Mouse (Mus musculus): ENCODE results near the gene Hnrnph3.
"Not testable (repeated sequence)": the region's sequence is repeated elsewhere in the genome, so short reads cannot be mapped to it uniquely, and the experiment has no call there.

Gene Hnrnph3

DNA sequence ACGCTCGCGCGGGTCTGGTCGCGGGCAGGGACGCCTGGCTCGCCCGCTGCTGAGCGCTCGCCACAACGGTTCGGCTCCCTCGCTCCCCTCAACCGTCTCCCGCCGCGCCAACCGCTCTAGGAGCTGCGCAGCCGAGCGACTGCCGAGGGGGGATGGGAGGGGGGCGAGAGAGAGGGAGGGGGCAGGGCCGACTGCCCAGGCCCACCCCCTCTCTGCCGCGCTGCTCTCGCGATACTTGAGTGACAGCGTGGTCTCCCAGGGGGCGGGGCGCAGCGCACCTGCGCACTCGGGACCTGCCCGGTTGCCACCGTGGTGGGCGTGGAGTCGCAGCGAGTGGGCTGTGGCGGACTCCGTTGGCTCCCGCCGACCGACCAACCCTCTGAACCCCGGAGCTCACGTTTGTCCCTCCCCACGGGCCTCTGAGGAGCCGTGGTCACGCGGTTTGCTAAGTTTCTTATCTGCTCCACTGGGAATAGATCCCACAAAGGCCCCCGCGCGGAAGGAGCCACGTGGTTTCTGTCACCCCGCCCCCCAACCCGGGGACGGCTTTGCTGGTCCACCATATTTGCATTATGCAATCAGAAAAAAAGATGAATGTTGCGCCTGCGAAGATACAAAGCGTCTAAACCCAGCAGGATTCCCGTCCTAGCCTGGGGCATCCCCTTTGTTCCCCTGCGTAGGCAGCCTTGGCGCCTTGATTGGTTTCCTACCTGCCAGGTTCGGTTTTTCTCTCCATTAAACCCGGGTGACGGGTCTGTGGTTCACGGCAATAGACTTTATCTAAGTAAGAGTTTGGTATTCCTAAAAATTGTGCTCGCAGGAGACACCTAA is at the start of gene Hnrnph3, which contains the start of gene Pbld2:
Hnrnph3 (minus strand) TSS at position 469 of the 831 bp plus-strand sequence.
Pbld2 (plus strand) TSS at position 567 of the 831 bp plus-strand sequence.
- peak; percentile 98 for DNase-seq

DNA sequence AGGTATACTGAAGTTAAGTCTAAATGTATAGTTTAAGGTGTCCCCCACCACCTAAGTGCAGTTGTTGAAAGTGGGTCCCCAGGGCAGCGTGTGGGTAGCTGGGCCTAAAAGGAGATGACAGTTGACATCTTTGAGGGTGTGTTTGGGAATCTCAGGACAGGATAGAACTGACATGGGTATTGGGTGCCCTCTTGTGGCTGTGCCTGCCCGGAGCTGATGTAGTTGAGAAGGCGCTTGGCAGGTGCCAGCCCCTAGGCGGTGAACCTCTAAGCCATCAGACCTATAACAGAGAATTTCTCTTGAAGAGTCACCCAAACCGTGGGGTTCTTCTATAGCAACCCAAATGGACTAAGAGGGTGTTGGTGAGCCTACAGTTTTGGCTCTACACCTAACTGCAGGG is 42.0 kb upstream of the Hnrnph3 start:
- peak; percentile 64 to 72 for DNase-seq

DNA sequence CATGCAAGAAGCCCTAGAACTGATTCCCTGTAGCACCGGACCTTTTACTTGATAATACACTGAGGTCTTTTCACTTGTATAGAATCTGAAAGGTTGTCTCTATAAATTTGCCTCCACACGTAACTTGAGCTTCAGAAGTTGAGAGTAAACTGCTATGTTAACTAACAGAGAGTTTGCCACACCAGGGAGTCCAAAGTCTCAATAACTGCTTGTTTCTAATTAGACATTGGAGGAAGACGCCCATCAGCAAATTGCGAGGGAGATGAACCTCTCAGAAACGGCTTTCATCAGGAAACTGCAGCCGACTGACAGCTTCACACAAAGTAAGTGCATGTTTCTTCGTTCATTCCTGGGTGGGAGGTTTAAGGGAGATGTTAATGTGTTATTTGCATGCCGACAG is 41.5 kb upstream of the Hnrnph3 start:
- no peak for DNase-seq

DNA sequence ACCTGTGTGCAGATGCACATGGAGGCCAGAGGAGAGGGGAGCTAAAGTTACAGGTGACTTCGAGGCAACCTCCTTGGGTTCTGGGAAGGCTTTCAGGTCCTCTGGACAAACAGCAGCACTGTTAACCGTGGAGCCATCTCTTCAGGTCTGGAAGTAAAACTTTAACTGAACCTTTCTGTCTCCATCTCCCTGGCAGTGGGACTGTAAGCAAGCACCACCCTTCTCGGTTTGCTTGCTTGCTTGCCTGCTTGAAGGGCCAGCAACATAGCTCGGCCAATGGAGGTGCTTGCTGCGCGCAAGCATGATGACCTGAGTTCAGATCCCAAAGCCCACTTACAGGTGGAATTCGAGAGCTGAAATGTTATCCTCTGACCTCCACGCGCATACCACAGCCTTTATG is 40.5 kb upstream of the Hnrnph3 start:
- no peak for DNase-seq

DNA sequence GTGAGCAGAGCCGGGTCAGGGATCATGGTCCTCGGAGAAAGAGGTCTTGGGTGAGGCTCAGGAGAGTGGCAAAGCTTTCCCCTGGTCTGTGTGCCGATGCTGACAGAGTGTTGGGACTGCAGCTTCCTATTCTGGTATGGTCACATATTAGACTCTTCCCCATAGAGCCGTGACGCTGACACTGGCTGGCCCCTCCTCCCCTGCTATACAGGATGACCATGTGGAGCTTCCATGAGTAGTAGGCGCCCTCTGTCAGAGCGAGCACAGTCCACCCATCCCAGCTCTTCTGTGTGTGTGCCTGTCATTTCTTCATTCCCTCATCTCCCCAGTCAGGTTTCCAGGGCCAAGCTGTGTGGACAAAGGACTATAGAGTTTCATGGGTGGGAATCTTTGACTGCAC is 39.3 kb upstream of the Hnrnph3 start:
- DNase-seq = no peak

DNA sequence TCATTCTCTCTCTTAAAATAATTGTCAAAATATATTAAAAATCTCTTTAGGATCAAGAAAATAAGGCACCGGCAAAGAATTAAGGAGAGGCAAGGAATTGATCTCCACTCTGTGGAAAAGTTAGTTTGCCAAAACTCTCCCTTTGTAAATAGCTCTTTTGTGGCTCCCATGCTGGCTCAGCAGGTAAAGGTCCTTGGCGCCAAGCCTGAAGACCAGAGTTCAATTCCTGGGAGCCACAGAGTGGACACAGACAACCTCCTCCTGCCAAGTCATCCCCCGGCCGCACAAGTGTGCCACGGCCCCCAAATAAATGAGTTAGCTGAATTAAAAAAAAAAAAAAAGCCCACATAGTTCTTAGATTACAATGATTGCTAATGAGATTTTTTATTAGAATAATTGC is 38.7 kb upstream of the Hnrnph3 start:
- DNase-seq = no peak

DNA sequence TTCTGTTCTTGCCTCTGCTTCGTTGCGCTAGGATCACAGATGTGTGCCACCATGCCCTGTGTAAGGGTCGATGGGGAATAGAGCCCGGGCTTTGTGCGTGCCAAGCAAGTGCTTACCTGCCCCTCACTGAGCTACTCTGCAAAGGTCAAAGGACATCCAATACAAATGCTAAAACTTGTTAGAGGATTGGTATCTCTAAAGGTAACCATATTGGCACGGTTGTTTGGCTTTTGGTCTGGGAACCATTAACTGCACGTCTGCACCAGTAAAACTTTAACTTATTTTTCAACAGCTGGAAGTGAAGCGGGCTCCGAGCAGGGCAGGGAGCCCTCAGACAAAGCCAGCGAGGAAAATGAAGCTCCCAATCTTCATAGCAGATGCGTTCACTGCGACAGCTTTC is 37.2 kb upstream of the Hnrnph3 start:
- no peak for DNase-seq

DNA sequence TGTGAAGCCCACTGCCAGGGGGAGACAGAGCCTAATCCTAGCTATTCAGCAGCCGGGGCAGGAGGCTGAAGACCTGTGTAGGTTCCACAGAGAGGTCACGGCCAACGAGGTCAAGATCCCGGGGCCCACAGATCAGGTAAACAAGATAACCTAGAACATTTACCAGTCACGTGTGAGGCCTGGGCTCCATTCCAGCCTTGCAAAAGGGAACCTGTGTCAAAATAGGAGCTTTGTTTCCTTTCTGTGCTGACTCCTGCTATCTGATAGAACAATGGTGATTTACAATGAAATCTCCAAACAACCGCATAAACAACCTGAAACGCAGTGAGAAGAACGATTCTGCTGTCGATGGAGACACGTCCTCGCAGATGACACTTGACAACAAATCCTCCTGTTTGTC is 36.4 kb upstream of the Hnrnph3 start:
- DNase-seq = no peak

DNA sequence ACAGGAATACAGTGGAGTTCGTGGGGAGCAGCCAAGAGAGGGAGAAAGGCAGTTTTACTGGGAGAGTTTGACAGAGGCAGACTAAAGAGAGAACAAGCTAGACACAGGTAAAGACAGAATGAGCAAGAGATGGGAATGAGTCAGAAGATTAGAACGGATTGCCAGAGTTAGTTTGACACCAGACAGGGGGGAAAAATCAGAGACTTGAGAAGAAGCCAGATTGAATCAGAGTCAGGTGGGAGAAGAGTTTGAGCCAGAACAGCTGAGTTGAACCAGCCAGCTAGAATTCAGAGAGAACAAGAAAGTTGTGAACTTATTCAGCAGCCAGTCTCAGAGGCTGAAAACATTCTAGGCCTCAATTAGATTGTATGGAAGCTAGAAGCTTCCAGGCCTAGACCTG is 35.8 kb upstream of the Hnrnph3 start, which contains the start of gene Pbld1:
Pbld1 (plus strand) TSS at position 301 of the 400 bp plus-strand sequence.
- DNase-seq = no peak

DNA sequence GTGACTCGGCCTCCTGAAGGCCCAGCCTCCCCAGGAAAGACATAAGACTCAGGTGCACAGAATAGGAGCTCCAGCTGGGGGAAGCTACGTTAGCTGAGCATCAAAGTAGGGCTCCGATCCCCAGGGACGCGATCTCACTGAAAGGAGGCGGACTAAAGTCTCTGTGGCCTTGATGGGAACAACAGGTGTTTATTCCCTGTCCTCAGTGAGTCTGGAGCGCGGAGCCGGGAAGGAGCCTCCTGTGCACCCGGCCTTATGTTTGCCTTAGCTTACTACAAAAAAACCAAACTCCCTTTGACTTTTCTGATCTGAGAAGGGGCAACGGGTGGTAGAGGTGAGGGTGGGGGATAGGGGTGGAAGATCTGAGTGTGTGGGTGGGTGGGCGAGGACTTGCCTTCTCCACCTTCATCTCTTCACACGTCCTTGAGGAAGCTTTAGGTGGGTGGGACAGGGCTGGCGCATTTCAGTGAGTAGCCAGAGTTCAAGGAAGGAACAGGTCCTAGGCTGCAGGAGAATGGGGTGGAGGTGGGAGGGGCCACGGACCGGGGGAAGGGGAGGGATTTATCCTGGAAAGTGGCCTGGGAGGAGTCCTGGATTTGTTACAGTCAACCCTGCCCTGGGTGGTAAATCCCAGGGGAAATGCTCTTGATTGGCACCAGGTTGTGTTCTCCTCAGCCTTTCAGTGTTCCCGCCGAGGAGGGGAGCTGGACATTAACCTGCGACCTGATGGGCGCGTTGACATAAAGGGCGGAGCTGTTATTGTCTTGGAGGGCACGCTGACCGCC is 33.1 kb upstream of the Hnrnph3 start:
- no peak for DNase-seq

DNA sequence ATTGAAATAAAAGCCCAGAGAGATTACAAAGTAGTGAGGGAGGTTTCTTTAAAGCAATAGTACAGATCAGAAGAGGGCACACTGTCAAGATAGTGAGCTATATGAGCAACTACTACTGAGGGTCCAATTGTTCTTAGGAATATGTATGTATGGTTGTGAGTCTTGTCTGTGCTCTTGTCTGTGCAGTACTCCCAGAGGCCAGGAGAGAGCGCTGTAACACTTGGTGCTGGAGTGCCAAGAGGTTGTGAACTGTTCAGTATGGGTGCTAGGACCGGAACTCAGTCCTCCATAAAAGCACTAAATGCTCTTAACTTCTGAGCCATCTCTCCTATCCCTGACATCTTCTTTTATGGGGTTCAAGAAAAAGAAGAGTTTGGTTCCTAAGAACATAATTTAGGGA is 30.6 kb upstream of the Hnrnph3 start:
- DNase-seq = no peak

DNA sequence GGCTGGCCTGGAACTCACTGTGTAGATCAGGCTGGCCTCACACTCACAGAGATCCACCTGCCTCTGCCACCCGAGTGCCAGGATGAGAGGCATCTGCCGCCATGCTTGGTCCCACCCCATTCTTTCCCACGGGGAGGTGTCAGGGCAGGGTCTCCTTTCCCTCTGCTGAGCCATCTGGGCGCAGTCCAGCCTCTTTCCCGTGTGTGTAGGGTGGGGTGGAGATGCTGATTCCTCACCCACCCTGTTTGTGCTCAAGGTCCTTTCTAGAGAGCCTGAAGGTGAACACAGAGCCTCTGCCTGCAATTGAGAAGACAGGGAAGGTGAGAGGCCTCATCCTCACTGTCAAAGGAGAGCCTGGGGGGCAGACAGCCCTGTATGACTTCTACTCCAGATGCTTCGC is 30.1 kb upstream of the Hnrnph3 start:
- not testable (repeated sequence) for DNase-seq

DNA sequence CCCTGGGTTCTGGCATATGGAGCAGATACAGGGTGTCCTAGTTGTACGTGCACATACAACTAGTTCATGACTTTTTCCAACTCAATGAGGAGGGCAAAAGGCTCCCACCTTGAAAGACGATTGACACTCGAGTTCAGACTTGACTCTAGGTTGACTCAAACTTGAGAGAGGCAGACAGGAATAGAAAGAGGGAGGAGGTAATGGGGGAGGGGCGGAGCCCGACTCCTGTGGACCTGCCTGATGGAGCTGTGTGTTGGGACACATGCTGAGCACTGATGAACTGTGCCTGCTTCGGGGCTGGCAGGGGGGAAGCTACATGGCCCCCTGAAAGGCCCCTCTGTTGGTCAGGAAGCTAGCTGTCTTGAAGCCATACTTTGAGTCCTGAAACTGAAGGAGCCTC is 29.0 kb upstream of the Hnrnph3 start:
- DNase-seq = no peak

DNA sequence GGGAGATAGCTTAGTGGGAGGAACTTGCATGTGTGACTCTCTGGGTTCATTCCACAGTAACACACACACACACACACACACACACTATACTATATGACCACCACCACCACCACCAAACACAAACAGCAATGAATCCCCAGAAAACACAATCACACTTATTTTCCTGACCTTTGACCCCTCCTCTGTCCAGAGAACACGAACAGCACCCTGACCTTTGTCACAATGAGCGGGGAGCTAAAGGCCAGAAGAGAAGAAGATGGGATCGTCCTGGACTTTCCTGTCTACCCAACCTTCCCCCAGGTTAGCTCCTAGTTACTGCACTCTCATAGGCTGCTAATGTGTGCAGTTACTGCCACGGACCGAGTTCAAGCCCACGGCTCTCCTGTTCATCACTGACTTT is 28.0 kb upstream of the Hnrnph3 start:
- no peak for DNase-seq

DNA sequence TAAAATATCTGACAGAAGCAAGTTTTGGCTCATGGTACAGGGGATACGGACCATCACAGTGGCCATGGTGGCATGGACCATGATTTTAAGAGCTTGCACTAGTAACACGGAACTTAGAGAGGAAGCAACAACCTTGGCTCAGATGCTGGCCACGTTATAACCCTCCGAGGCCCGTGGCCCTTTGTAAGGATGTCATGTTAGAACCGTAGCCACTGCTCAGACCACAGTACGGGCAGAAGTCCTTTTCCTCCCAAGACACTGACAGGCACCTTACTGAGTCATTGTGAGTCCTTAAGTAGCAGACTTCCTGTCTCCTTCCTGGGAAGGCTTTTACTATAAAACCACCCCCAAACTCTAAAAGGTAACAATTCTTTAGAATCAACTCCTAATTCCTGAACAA is 27.2 kb upstream of the Hnrnph3 start:
- no peak for DNase-seq

DNA sequence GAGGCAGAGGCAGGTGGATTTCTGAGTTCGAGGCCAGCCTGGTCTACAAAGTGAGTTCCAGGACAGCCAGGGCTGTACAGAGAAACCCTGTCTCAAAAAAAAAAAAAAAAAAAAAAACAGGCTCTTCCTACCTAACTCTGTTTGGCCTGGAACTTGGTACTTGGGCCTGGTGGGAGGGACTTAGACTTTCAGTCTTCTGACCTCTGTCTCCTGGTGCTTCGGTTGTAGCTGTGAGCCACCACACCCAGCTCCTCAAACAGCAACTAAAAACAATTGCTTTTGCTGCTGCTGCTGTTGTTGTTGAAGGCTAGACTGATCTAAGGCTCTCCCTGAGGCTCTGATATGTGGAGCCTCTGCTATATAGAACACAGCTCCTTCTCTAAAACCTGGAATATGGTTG is 25.1 kb upstream of the Hnrnph3 start:
- no peak for DNase-seq

DNA sequence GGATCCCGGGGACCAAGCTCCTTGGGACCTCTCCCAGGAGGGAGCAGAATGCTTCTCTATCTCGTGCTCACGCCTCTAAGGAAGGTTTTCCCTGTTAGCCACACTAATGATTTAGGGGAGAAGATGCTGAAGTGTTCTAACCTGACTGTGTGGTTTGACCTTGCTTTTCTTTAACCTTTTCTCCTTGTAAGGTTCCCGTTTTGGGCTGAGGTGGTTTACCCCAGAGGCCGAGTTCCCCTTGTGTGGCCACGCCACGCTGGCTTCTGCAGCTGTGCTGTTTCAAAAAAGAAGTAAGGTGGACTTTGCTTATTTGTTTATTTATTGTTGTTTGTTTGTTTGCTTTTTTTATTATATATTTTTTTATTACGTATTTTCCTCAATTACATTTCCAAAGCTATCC is 23.7 kb upstream of the Hnrnph3 start:
- DNase-seq = peak in 1 of 2 experiments; percentile 11

DNA sequence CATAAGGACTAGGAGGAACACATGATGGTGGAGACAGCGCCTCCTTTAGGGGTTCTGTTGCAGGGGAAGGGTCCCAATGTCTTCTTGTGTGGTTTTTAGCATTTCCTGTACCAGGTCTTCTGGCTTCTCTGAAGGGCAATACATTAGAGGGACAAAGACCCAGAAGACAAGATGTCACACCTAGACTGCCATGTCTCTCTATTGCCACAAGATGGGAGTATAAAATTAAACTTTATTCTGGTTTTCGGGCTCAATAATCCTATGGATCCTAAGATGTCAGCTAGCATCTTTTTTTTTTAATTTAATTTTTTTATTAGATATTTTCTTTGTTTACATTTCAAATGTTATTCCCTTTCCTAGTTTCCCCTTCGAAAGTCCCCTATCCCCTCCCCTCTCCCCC is 19.1 kb upstream of the Hnrnph3 start:
- no peak for DNase-seq

DNA sequence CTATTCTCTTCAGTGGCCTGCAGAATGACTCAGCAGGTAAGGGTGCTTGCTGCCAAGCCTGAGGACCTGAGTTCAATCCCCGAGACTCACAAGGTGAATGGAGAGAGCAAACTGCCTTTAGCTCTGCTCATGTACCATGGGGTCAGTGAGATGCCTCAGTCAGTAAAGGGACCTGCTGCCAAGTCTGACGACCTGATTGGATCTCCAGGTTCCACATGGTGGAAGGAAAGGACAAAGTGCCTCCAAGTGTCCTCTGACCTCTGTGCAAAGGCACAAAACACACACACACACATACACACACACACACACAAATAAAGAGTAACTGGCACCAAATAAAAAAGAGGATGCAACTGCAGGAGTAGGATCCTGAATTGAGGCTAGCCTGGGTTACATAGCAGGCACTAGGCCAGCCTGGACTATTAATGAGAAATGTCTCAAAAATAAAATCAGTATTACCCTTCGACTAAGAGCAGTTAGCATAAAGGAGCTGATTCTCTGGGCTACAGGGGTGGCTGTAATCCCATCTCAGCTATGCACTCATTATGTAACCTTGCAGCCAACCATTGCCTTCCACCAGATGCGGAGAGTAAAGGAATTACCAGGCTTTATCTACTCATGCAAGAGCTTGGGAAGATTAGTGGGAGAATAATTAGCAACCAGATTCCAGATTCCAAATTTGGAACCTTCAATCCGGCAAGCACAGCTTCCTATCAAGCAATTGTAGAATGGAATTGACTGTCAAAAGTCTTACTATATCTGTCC is 16.0 kb upstream of the Hnrnph3 start:
- DNase-seq = no peak

DNA sequence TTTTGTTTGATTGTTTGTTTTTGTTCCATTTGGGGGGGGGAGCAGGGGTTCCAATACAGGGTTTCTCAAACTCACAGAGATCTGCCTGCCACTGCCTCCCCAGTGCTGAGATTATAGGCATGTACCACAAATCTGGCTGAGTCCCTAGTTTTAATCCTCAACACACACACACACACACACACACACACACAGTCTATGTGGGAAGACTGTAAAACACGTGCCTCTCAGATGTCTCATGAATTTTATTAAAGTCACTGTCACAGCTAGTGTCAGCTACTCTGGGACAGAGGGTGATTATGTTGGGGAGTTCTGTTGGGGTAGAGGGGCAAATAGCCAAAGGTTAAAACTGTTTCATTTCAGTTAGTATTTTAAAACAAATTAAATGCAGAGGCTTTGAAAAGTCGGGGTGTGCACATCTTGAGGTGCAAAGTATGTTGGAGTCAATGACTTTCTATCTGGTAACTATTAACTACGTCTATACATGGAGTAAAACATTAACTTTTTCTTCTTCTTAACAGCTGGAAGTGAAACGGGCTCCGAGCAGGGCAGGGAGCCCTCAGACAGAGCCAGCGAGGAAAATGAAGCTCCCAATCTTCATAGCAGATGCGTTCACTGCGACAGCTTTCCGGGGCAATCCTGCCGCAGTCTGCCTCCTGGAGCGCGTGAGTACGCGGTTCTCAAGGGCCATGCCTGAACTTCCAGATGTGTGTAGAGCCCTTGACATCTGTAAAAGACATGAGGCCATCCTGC is 14.7 kb upstream of the Hnrnph3 start:
- DNase-seq = no peak

DNA sequence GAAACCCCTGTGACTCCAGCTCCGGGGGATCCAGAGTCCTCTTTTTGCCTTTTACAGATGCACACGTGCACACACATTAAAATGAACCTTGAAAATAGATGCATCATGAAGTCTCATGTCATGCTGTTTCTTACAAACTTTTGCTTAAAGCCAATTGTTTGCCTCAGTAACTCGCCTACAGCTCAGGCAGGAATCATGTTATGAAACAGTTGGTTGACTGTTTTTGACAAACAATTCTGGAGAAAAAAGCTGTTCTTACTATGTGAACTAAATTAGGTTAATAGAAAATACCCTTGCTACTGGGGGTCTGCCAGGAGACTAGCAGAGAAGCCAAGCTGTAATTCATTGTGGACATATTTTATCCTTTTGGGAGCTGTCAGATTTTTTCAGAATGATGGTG is 8.9 kb upstream of the Hnrnph3 start:
- no peak for DNase-seq

DNA sequence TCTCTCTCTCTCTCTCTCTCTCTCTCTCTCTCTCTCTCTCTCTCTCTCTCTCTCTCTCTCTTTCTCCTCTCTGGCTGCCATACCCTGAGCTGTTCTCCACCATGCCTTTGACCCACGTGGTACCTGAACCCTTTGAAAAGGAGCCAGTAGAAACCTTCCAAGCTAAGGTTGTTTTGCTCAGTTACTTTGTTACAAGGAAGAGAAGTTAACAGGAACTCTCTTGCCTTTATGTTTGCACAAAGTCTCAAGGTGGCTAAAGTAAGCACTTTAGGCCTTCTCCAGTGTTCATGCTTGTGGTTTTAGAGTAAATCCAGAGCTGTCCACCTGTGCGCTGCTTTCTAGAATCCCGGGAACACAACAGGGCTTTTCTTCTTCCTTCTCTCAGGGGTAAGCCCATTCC is 8.2 kb upstream of the Hnrnph3 start:
- no peak for DNase-seq

DNA sequence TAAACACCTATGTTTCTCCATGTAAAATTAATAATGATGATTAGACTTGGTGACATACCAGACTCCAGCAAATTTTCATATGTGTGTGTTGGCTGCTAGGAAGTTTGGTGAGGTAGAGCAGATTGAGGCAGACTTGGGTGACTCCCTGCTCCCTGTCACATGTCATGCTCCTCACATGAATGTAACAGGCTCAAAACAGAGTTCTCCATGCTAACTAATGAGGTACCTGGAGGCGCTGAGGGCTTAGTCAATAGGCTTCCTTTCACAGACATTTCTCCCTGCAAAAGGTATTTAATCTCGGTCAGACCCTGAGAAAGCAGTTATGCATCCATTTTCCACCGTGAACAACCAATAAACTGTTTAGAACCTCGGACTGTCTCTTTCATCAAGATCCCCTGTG is 4.4 kb upstream of the Hnrnph3 start:
- no peak for DNase-seq

Data from spleen, adult 18-20 months (tissue).